Mouse (Mus musculus): Measurements from ENCODE around the gene Tmed4. TPM values are rescaled to one million over a fixed set of nuclear protein-coding genes. Genes with fewer than 3 reads are reported as not detected.
A peak's percentile ranks its signal among the peaks of the same experiment; 100 is the strongest.

Gene Tmed4
- polyA plus RNA-seq (2014; fragmentation: Nextera tagmentation; extraction: Ambion mirVana) = 90.6 and 92.2 TPM in 2 replicates

DNA sequence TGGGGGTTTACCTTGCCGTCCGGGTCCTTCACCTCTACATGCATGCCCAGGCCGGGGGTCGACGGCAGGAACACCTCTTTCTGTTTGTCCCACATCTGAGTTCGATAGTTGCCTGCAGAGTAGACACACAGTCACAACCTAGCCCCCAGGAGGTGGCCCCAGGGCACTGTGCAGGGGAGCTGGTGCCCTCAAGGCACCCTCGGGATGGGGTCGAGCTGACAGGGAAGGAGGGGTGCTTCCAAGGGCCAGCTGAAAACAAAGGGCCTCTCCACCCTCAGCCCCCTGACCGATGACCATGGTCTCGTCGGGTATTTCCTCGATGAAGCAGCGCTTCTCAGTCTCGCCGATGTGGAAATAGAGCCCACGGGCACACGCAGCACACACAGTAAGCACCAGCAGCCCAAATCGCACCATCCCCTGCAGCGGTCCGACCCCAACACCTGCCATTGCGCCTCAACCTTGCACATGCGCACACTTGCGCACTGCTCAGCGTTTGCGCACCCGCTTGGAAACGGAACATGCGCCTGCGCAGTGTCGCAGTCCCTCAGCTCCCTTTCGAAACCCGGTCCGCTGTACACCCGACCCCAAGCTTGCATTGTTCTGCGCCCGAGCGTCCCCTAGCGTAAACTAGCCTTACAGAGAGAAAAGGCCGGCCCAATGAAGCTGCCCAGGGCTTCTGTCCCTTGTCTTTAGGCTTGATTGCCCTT lies at the start of gene Tmed4:
TSS of gene Tmed4 (minus strand) at position 484 of the 707 bp plus-strand sequence.
- Histone ChIP-seq H3K27me3 (ENCODE audit: control insufficient read depth, insufficient read depth, low read length) (no peaks in the 10 kb centered on the region), H3K9ac (ENCODE audit: low read length) (peak within 1 kb of the TSS; percentile 95), H3K9me3 (ENCODE audit: control insufficient read depth, low read length) (no peaks in the 10 kb centered on the region), H3K4me3 (ENCODE audit: control insufficient read depth in 1 of 2, insufficient read depth in 1 of 2, low read depth in 1 of 2, low read length in 2 of 2) (peak within 1 kb of the TSS; percentile 66 to 90), H3K36me3 (ENCODE audit: control insufficient read depth, insufficient read depth, low read length) (peaks cover 33% of the 10 kb centered on the region), H3K27ac (replicated peaks in 1 of 2; ENCODE audit: control insufficient read depth in 1 of 2, insufficient read depth in 1 of 2, low read depth in 2 of 2, low read length in 2 of 2) (peak within 1 kb of the TSS; percentile 49 to 55; a peak in 3 of 4 replicates), H3K4me2 (ENCODE audit: low read length) (peak within 1 kb of the TSS; percentile 96), H3K4me1 (ENCODE audit: control insufficient read depth in 2 of 2, insufficient read depth in 2 of 2, low read length in 2 of 2) (peaks cover 7 to 18% of the 10 kb centered on the region in 2 experiments)
- under 1% methylated on average over 39 of the region's 39 CpGs for WGBS
- peak; percentile 95 for ATAC-seq (ENCODE audit: insufficient number of reproducible peaks, insufficient read depth, low FRiP score, low read depth)

DNA sequence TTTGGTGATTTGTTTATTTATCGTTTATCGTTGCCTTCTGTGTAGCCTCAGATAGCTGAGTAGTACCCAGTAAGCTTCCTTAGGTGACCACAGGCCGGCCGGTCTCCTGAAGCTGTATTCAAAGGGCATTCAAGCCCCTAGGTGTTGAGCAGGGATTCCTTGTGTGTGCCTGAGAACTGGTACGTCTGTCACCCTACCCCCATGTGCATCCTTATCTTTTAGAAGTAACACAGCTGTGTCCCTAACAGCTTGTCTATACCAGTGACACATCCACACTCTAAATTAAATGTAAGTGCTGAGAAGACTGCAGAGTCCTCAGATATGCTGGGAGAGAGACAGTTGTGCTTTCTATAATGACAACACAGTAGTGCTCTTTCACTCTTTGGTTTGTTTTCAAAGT lies 48.7 kb upstream of the Tmed4 start:
- Histone ChIP-seq H3K4me2 (ENCODE audit: low read length) (no peak overlapping the region), H3K27ac (replicated peaks in 1 of 2; ENCODE audit: control insufficient read depth in 1 of 2, insufficient read depth in 1 of 2, low read depth in 2 of 2, low read length in 2 of 2) (no peak overlapping the region), H3K36me3 (ENCODE audit: control insufficient read depth, insufficient read depth, low read length) (peaks cover 69% of the 10 kb centered on the region), H3K4me1 (ENCODE audit: control insufficient read depth in 2 of 2, insufficient read depth in 2 of 2, low read length in 2 of 2) (peaks cover 0 to 9% of the 10 kb centered on the region in 2 experiments; a peak in 2 of 4 replicates), H3K9me3 (ENCODE audit: control insufficient read depth, low read length) (no peaks in the 10 kb centered on the region), H3K4me3 (ENCODE audit: control insufficient read depth in 1 of 2, insufficient read depth in 1 of 2, low read depth in 1 of 2, low read length in 2 of 2) (no peak overlapping the region), H3K9ac (ENCODE audit: low read length) (no peak overlapping the region), H3K27me3 (ENCODE audit: control insufficient read depth, insufficient read depth, low read length) (no peaks in the 10 kb centered on the region)
- ATAC-seq (ENCODE audit: insufficient number of reproducible peaks, insufficient read depth, low FRiP score, low read depth) = peak; percentile 43; the same call in 1 of the 2 replicates
- 73% methylated on average over 5 of the region's 5 CpGs for WGBS

DNA sequence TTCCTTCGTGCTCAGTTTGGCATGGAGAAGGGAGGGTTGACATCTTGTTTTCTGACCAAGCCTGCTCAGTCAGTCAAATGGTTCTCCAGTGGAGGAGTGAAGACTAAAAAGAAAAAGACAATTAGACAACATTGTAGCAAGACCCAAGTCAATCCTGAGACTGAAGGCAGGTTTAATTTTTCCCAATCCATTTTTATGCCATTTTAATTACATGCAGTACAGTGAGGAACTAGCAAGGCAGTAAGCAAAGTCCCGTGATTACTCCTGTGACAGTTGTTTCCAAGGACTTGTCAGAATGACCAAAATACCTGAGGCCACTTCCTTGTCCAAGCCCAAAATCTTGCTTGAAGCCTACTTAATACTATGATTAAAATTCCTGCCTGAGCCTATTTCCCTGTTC lies 47.4 kb upstream of the Tmed4 start:
- WGBS = 84% methylated on average over 2 of the region's 2 CpGs

DNA sequence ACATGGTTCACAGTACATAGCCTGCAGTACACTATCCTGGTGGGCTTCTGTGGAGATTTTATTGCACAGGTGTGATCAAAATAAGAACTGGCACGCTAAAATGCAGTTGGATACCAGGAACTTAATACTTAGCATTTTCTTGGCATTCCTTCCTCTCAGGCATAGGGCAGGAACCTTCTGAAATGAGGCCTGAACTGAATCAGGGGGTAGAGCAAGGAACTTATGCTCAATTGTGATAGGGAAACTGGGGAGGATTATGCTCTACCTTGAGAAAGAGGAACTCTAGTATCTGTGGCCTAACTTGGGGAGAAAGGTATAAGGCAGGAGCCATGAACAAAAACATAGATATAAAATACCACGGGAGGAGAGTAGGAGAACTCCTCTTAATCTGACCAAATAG lies 44.7 kb upstream of the Tmed4 start:
- no peaks in the 10 kb centered on the region for H3K9me3 ChIP-seq (ENCODE audit: control insufficient read depth, low read length)
- WGBS = 88% methylated on average over 2 of the region's 2 CpGs
- ATAC-seq (ENCODE audit: insufficient number of reproducible peaks, insufficient read depth, low FRiP score, low read depth) = no peak
- H3K27ac ChIP-seq (replicated peaks in 1 of 2; ENCODE audit: control insufficient read depth in 1 of 2, insufficient read depth in 1 of 2, low read depth in 2 of 2, low read length in 2 of 2) = no peak overlapping the region
- H3K4me2 ChIP-seq (ENCODE audit: low read length) = no peak overlapping the region
- no peak overlapping the region for H3K4me3 ChIP-seq (ENCODE audit: control insufficient read depth in 1 of 2, insufficient read depth in 1 of 2, low read depth in 1 of 2, low read length in 2 of 2)
- no peak overlapping the region for H3K9ac ChIP-seq (ENCODE audit: low read length)
- peaks cover 0 to 9% of the 10 kb centered on the region in 2 experiments; a peak in 2 of 4 replicates for H3K4me1 ChIP-seq (ENCODE audit: control insufficient read depth in 2 of 2, insufficient read depth in 2 of 2, low read length in 2 of 2)
- peaks cover 85% of the 10 kb centered on the region for H3K36me3 ChIP-seq (ENCODE audit: control insufficient read depth, insufficient read depth, low read length)
- H3K27me3 ChIP-seq (ENCODE audit: control insufficient read depth, insufficient read depth, low read length) = no peaks in the 10 kb centered on the region

More for the DNA sequence above, 47.4 kb upstream of the Tmed4 start:
- Histone ChIP-seq H3K27ac (replicated peaks in 1 of 2; ENCODE audit: control insufficient read depth in 1 of 2, insufficient read depth in 1 of 2, low read depth in 2 of 2, low read length in 2 of 2) (no peak overlapping the region), H3K4me2 (ENCODE audit: low read length) (no peak overlapping the region), H3K9ac (ENCODE audit: low read length) (no peak overlapping the region), H3K4me3 (ENCODE audit: control insufficient read depth in 1 of 2, insufficient read depth in 1 of 2, low read depth in 1 of 2, low read length in 2 of 2) (no peak overlapping the region), H3K27me3 (ENCODE audit: control insufficient read depth, insufficient read depth, low read length) (no peaks in the 10 kb centered on the region), H3K9me3 (ENCODE audit: control insufficient read depth, low read length) (no peaks in the 10 kb centered on the region), H3K4me1 (ENCODE audit: control insufficient read depth in 2 of 2, insufficient read depth in 2 of 2, low read length in 2 of 2) (peaks cover 0 to 9% of the 10 kb centered on the region in 2 experiments; a peak in 2 of 4 replicates), H3K36me3 (ENCODE audit: control insufficient read depth, insufficient read depth, low read length) (peaks cover 79% of the 10 kb centered on the region)
- ATAC-seq (ENCODE audit: insufficient number of reproducible peaks, insufficient read depth, low FRiP score, low read depth) = no peak

DNA sequence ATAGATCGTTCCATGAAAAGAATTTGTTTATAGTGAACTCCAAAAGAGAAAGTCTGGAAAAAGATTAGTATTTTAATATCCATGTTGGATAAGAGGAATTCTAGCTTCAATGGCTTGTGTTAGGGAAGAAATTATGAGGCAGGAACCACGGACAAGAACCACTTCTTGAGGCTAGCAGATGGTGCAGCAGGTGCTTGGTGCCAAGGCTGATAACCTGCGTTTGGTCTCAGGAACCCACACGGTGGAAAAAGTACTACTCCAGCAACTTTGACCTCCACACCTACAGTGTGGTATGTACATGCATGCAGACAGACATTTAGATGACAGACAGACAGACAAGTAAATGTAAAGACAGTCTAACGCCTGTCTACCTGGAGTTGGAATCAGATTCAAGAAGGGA lies 43.9 kb upstream of the Tmed4 start:
- H3K9ac ChIP-seq (ENCODE audit: low read length) = no peak overlapping the region
- H3K27ac ChIP-seq (replicated peaks in 1 of 2; ENCODE audit: control insufficient read depth in 1 of 2, insufficient read depth in 1 of 2, low read depth in 2 of 2, low read length in 2 of 2) = no peak overlapping the region
- no peaks in the 10 kb centered on the region for H3K27me3 ChIP-seq (ENCODE audit: control insufficient read depth, insufficient read depth, low read length)
- no peaks in the 10 kb centered on the region for H3K9me3 ChIP-seq (ENCODE audit: control insufficient read depth, low read length)
- ATAC-seq (ENCODE audit: insufficient number of reproducible peaks, insufficient read depth, low FRiP score, low read depth) = no peak
- H3K4me1 ChIP-seq (ENCODE audit: control insufficient read depth in 2 of 2, insufficient read depth in 2 of 2, low read length in 2 of 2) = 0 out of 4 replicates have a peak, but pooled peaks cover 0 to 4% of the 10 kb centered on the region in 2 experiments
- 88% methylated on average over 5 of the region's 5 CpGs for WGBS
- peaks cover 86% of the 10 kb centered on the region for H3K36me3 ChIP-seq (ENCODE audit: control insufficient read depth, insufficient read depth, low read length)
- no peak overlapping the region for H3K4me2 ChIP-seq (ENCODE audit: low read length)
- H3K4me3 ChIP-seq (ENCODE audit: control insufficient read depth in 1 of 2, insufficient read depth in 1 of 2, low read depth in 1 of 2, low read length in 2 of 2) = no peak overlapping the region

DNA sequence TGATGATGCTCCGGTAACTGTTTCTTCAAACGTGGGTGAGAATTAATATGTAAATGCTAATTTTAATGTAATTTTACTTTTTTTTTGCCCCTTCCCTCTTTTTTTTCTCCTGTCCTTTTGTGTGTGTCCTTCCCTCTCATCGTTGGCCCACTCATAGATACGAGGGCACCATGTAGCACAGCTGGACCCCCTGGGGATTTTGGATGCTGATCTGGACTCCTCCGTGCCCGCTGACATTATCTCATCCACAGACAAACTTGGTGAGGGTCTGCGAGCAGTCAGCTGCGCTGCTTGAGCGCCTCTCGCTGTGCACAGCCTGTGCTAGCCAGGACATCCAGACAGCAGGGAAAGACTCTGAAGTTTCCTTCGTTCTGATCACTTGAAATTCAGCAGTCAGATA lies 42.2 kb upstream of the Tmed4 start:
- no peak overlapping the region for H3K9ac ChIP-seq (ENCODE audit: low read length)
- no peak overlapping the region for H3K4me2 ChIP-seq (ENCODE audit: low read length)
- no peaks in the 10 kb centered on the region for H3K27me3 ChIP-seq (ENCODE audit: control insufficient read depth, insufficient read depth, low read length)
- 90% methylated on average over 11 of the region's 11 CpGs for WGBS
- no peak overlapping the region for H3K27ac ChIP-seq (replicated peaks in 1 of 2; ENCODE audit: control insufficient read depth in 1 of 2, insufficient read depth in 1 of 2, low read depth in 2 of 2, low read length in 2 of 2)
- ATAC-seq (ENCODE audit: insufficient number of reproducible peaks, insufficient read depth, low FRiP score, low read depth) = no peak
- peaks cover 93% of the 10 kb centered on the region for H3K36me3 ChIP-seq (ENCODE audit: control insufficient read depth, insufficient read depth, low read length)
- H3K4me1 ChIP-seq (ENCODE audit: control insufficient read depth in 2 of 2, insufficient read depth in 2 of 2, low read length in 2 of 2) = no peaks in the 10 kb centered on the region
- H3K4me3 ChIP-seq (ENCODE audit: control insufficient read depth in 1 of 2, insufficient read depth in 1 of 2, low read depth in 1 of 2, low read length in 2 of 2) = no peak overlapping the region
- no peaks in the 10 kb centered on the region for H3K9me3 ChIP-seq (ENCODE audit: control insufficient read depth, low read length)

DNA sequence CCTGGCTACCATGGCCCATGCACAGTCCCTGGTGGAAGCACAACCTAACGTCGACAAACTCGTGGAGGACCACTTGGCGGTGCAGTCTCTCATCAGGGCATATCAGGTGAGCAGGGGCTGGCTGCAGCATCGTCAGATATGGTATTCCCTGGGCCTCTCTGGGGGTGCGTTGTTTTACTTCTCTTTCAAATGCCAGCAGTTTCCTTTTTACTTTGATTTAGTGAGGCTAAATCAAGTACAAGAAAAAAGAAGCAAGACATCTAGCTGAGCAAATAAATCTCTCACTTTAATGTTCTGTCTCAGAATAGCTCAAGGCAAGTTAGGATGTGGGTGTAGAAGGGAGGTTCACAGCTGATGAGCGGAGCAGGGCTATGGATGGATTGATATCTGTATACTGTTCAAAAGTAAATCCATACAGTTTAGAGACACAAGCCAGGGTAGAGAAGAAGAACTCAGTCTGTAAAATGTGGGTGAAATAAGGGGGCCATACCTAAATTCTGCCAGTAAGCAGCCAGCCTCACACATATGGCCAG lies 39.3 kb upstream of the Tmed4 start:
- Histone ChIP-seq H3K9ac (ENCODE audit: low read length) (no peak overlapping the region), H3K27ac (replicated peaks in 1 of 2; ENCODE audit: control insufficient read depth in 1 of 2, insufficient read depth in 1 of 2, low read depth in 2 of 2, low read length in 2 of 2) (no peak overlapping the region), H3K4me1 (ENCODE audit: control insufficient read depth in 2 of 2, insufficient read depth in 2 of 2, low read length in 2 of 2) (no peaks in the 10 kb centered on the region), H3K9me3 (ENCODE audit: control insufficient read depth, low read length) (no peaks in the 10 kb centered on the region), H3K4me2 (ENCODE audit: low read length) (no peak overlapping the region), H3K4me3 (ENCODE audit: control insufficient read depth in 1 of 2, insufficient read depth in 1 of 2, low read depth in 1 of 2, low read length in 2 of 2) (no peak overlapping the region), H3K27me3 (ENCODE audit: control insufficient read depth, insufficient read depth, low read length) (no peaks in the 10 kb centered on the region), H3K36me3 (ENCODE audit: control insufficient read depth, insufficient read depth, low read length) (peaks cover 94% of the 10 kb centered on the region)
- 82% methylated on average over 7 of the region's 7 CpGs for WGBS
- no peak for ATAC-seq (ENCODE audit: insufficient number of reproducible peaks, insufficient read depth, low FRiP score, low read depth)
